Mouse (Mus musculus) cerebellum, adult 2 months (tissue): ENCODE results near the gene Bin2.

ENCODE experiments used
- CTCF ChIP-seq: fragments of 200-500 bp; IDR thresholded peaks from 2 replicates; pipeline ENCODE4 v1.5.1; 2011; ENCODE audit warnings: low read depth, mild to moderate bottlenecking, control low read depth, low read length, moderate library complexity, borderline replicate concordance; ENCODE audit not compliant: insufficient read depth
- POLR2A ChIP-seq: fragments of 200-500 bp; IDR thresholded peaks from 2 replicates; pipeline ENCODE4 v1.6.1; 2011; ENCODE audit warnings: low read length, control low read depth, borderline replicate concordance; ENCODE audit not compliant: insufficient read depth

DNA sequence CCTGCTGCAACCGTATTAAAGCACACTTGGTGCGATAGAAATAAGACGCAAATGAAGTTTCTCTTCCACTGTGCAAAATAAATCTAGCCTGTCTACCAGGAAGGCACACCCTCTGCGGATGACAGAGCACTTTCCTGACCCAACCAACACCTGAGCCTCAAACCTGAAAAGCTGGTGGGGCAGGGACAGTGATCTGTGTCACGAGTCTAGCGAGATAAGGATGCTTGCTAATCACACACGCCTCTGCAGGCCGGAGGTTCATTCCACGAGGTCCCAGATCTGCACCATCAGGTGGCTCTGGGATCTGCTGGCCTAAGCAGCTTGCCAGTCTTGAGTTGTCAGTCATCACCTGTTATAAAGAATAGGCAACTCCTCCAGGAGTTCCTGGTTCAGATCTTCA, 17.7 kb downstream of the Bin2 start:
- TF ChIP-seq POLR2A, result no peak
- no peak for TF ChIP-seq CTCF
